Mouse (Mus musculus) MEL (cell line): Measurements from ENCODE around the gene C2.

ENCODE experiments used
- CHD2 ChIP-seq: IDR thresholded peaks from 2 replicates; pipeline ENCODE4 v1.6.1; 2011; ENCODE audit warnings: low read length, improper control_type of control experiment
- CTCF ChIP-seq, 3 experiments: IDR thresholded peaks in 2 of 3; conservative IDR thresholded peaks in 1 of 3; 2 replicates each; pipeline ENCODE4 v1.5.1; 2011 to 2012; ENCODE audit warnings: low read length in 3 of 3, low read depth in 2 of 3, mild to moderate bottlenecking in 2 of 3, improper control_type of control experiment in 1 of 3, inconsistent platforms in 1 of 3, mixed read lengths in 1 of 3, moderate library complexity in 1 of 3; ENCODE audit not compliant: control insufficient read depth in 1 of 3, insufficient read depth in 1 of 3, poor library complexity in 1 of 3, severe bottlenecking in 1 of 3
- ELF1 ChIP-seq: IDR thresholded peaks from 2 replicates; pipeline ENCODE4 v1.6.1; 2014; ENCODE audit warnings: low read depth, mild to moderate bottlenecking, inconsistent platforms, low read length, improper control_type of control experiment, moderate library complexity
- EP300 ChIP-seq, 2 experiments: IDR thresholded peaks; 2 replicates each; pipeline ENCODE4 v1.6.1; 2011; ENCODE audit warnings: improper control_type of control experiment in 2 of 2, low read length in 2 of 2, low read depth in 1 of 2, mild to moderate bottlenecking in 1 of 2
- GABPA ChIP-seq: IDR thresholded peaks from 2 replicates; pipeline ENCODE4 v1.6.1; 2012; ENCODE audit warnings: low read depth, mild to moderate bottlenecking, inconsistent platforms, low read length, improper control_type of control experiment, moderate library complexity
- GATA1 ChIP-seq: IDR thresholded peaks from 2 replicates; pipeline ENCODE4 v1.6.1; 2011; ENCODE audit warnings: low read depth, low read length, improper control_type of control experiment
- MYC ChIP-seq: IDR thresholded peaks from 2 replicates; pipeline ENCODE4 v1.6.1; 2011; ENCODE audit warnings: low read depth, mild to moderate bottlenecking, low read length, improper control_type of control experiment, moderate library complexity
- NRF1 ChIP-seq: IDR thresholded peaks from 2 replicates; pipeline ENCODE4 v1.6.1; 2014; ENCODE audit warnings: low read depth, mild to moderate bottlenecking, inconsistent platforms, low read length, improper control_type of control experiment, moderate library complexity; ENCODE audit not compliant: poor library complexity, insufficient read depth, severe bottlenecking
- SMC3 ChIP-seq: IDR thresholded peaks from 2 replicates; pipeline ENCODE4 v1.6.1; 2011; ENCODE audit warnings: low read depth, low read length, improper control_type of control experiment
- USF1 ChIP-seq: IDR thresholded peaks from 2 replicates; pipeline ENCODE4 v1.6.1; 2014; ENCODE audit warnings: low read depth, mild to moderate bottlenecking, inconsistent platforms, low read length, improper control_type of control experiment, moderate library complexity
- ZNF384 ChIP-seq: IDR thresholded peaks from 2 replicates; pipeline ENCODE4 v1.6.1; 2012; ENCODE audit warnings: low read depth, mild to moderate bottlenecking, inconsistent platforms, low read length, improper control_type of control experiment

GRCm38 (mm10) chr17:34898706-34899052 lies 614 bp upstream of the C2 start:
- TF ChIP-seq USF1 (no peak), CTCF (IDR thresholded peaks at IDR 0.05 in 2 of 3, conservative IDR thresholded peaks at IDR 0.05 in 1 of 3; ENCODE audit: control insufficient read depth in 1 of 3, insufficient read depth in 1 of 3, low read depth in 2 of 3, low read length in 3 of 3, poor library complexity in 1 of 3, severe bottlenecking in 1 of 3) (no peak), GATA1 (no peak), EP300 (IDR thresholded peaks at IDR 0.05; ENCODE audit: low read depth in 1 of 2, low read length in 2 of 2) (no peak), NRF1 (no peak), CHD2 (no peak), ELF1 (no peak), MYC (no peak), ZNF384 (no peak), GABPA (no peak), SMC3 (no peak)
